Mouse (Mus musculus) retina, postnatal 1 day (tissue): ENCODE measurements around the gene Tbc1d24.

Experiments
- DNase-seq: peaks from one replicate; pipeline ENCODE4 v3.0.0-alpha.2; 2012

The Tbc1d24 gene

GRCm38 (mm10) chr17:24170729-24171128 is 34.6 kb downstream of the Tbc1d24 start:
- DNase-seq: no peak

GRCm38 (mm10) chr17:24170125-24170524 is 35.2 kb downstream of the Tbc1d24 start:
- DNase-seq: no peak

- DNase-seq: peak; percentile 97
These were observed 35.9 kb downstream of the Tbc1d24 start, which contains the start of gene Atp6v0c for GRCm38 (mm10) chr17:24169317-24170065. Gene Atp6v0c (minus strand): TSS chr17:24169702.

- peak; percentile 82 for DNase-seq
These were observed 36.6 kb downstream of the Tbc1d24 start for GRCm38 (mm10) chr17:24168590-24169277.

- DNase-seq: no peak
These were observed 37.4 kb downstream of the Tbc1d24 start for GRCm38 (mm10) chr17:24167891-24168505.

GRCm38 (mm10) chr17:24167120-24167519 is 38.2 kb downstream of the Tbc1d24 start:
- DNase-seq: no peak

GRCm38 (mm10) chr17:24164566-24165259 is 40.6 kb downstream of the Tbc1d24 start:
- DNase-seq: no peak

- peak; percentile 98 for DNase-seq
These were observed 42.0 kb downstream of the Tbc1d24 start, which contains the start of gene Amdhd2 for GRCm38 (mm10) chr17:24163176-24163962. Gene Amdhd2 (minus strand): TSS chr17:24163766.

GRCm38 (mm10) chr17:24162584-24163175 is 42.7 kb downstream of the Tbc1d24 start:
- no peak for DNase-seq

GRCm38 (mm10) chr17:24161466-24161865 is 43.9 kb downstream of the Tbc1d24 start:
- no peak for DNase-seq

- DNase-seq: no peak
These were observed 47.8 kb downstream of the Tbc1d24 start for GRCm38 (mm10) chr17:24157526-24157925.

GRCm38 (mm10) chr17:24157121-24157520 is 48.2 kb downstream of the Tbc1d24 start:
- no peak for DNase-seq

GRCm38 (mm10) chr17:24156394-24156793 is 49.0 kb downstream of the Tbc1d24 start:
- DNase-seq: no peak

GRCm38 (mm10) chr17:24155742-24156141 is 49.6 kb downstream of the Tbc1d24 start:
- DNase-seq: no peak

- DNase-seq: no peak
These were observed 50.9 kb downstream of the Tbc1d24 start for GRCm38 (mm10) chr17:24154463-24154862.

- peak; percentile 88 for DNase-seq
These were observed 53.3 kb downstream of the Tbc1d24 start for GRCm38 (mm10) chr17:24151890-24152563.

- no peak for DNase-seq
These were observed 54.0 kb downstream of the Tbc1d24 start for GRCm38 (mm10) chr17:24151382-24151781.

- DNase-seq: no peak
These were observed 54.5 kb downstream of the Tbc1d24 start, which contains the start of gene Pdpk1 for GRCm38 (mm10) chr17:24150824-24151223. Gene Pdpk1 (minus strand): TSS chr17:24150924.

GRCm38 (mm10) chr17:24149421-24149820 is 55.9 kb downstream of the Tbc1d24 start:
- DNase-seq: no peak

- DNase-seq: no peak
These were observed 62.5 kb downstream of the Tbc1d24 start for GRCm38 (mm10) chr17:24142897-24143296.

GRCm38 (mm10) chr17:24141425-24141920 is 63.9 kb downstream of the Tbc1d24 start:
- DNase-seq: peak; percentile 99
